Mouse (Mus musculus) bone marrow, adult 2 months (tissue): Measurements from ENCODE around the gene Ptprm.

Experiments used
- CTCF ChIP-seq: fragments of 200-500 bp; IDR thresholded peaks from 2 replicates; pipeline ENCODE4 v1.5.1; 2011; ENCODE audit warnings: low read length, control low read depth; ENCODE audit not compliant: control insufficient read depth, insufficient read depth
- POLR2A ChIP-seq: fragments of 200-500 bp; IDR thresholded peaks from 2 replicates; pipeline ENCODE4 v1.6.1; 2011; ENCODE audit warnings: low read depth, mild to moderate bottlenecking, control low read depth, low read length, borderline replicate concordance; ENCODE audit not compliant: control insufficient read depth

DNA sequence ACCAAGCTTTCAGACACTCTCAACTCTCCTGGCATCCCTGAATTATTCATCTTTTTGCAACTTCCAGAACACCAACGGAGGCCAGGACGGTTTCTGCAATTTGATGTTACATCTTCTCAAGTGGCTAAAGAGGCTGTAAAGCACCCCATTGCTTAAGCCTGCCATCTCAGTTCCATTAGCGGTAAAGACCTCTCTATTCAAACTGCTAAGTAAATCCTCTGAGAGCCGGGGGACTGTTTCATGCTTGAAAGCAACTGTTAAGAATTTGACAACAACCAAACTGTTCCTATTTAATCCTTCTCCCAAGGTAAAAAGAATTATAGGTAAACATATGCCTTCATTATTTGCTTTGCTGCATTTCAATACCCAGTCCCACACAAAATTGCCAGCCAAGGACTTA is 51.7 kb downstream of the Ptprm start:
- TF ChIP-seq CTCF (no peak), POLR2A (no peak)
